Mouse (Mus musculus) spleen, adult 2 months (tissue): ENCODE results near the gene Rex2.
"Not testable (repeated sequence)": the region's sequence is repeated elsewhere in the genome, so short reads cannot be mapped to it uniquely, and the experiment has no call there.

Experiments
- CTCF ChIP-seq: fragments of 200-500 bp; IDR thresholded peaks from 2 replicates; pipeline ENCODE4 v1.5.1; 2011; ENCODE audit warnings: mild to moderate bottlenecking, inconsistent platforms; ENCODE audit not compliant: insufficient read depth, insufficient read length, insufficient replicate concordance; ENCODE audit errors: extremely low read depth
- POLR2A ChIP-seq: fragments of 200-500 bp; IDR thresholded peaks from 2 replicates; pipeline ENCODE4 v1.6.1; 2011; ENCODE audit warnings: low read depth, low read length, inconsistent platforms

GRCm38 (mm10) chr4:147066380-147066779 is 44.7 kb downstream of the Rex2 start:
- not testable (repeated sequence) for TF ChIP-seq POLR2A, CTCF
